Mouse (Mus musculus) erythroblast, embryonic 14.5 days (primary cell): ENCODE results near the gene Acap1.

Source experiments
- GATA1 ChIP-seq: IDR thresholded peaks from 2 replicates; pipeline ENCODE4 v1.6.1; 2012; ENCODE audit warnings: low read length, inconsistent platforms, mixed read lengths
- TAL1 ChIP-seq: IDR thresholded peaks from 3 replicates; pipeline ENCODE4 v1.6.1; 2012; ENCODE audit warnings: low read length, inconsistent platforms, mixed read lengths

GRCm38 (mm10) chr11:69913554-69914371 lies 18.4 kb upstream of the Acap1 start, which contains the start of gene Gps2:
- TF ChIP-seq GATA1 (no peak), TAL1 (no peak)
